Mouse (Mus musculus) lung, postnatal 0 days (tissue): Measurements from ENCODE around the gene 2700081O15Rik. TPM values are rescaled to one million over a fixed set of nuclear protein-coding genes. Genes with fewer than 3 reads are reported as not detected.
"Not testable (repeated sequence)": the region's sequence is repeated elsewhere in the genome, so short reads cannot be mapped to it uniquely, and the experiment has no call there.

Experiments used
- ATAC-seq: fragments of 200-750 bp; cut with Nextera tagmentation; 2 replicates; pipeline ENCODE4 v1.8.0; 2017; ENCODE audit warnings: moderate library complexity
- DNase-seq: peaks from one replicate; pipeline ENCODE4 v3.0.0-alpha.2; 2016; ENCODE audit warnings: low spot score
- H3K27ac ChIP-seq: fragments of 300-500 bp; sonication (generic); 2 replicates; pipeline ENCODE4 v1.5.1; 2014; ENCODE audit warnings: antibody characterized with exemption, mild to moderate bottlenecking, low read length, mixed read lengths
- H3K27me3 ChIP-seq: fragments of 300-500 bp; sonication (generic); replicated peaks from 2 replicates; pipeline ENCODE4 v1.6.1; 2014; ENCODE audit warnings: low read length, mixed read lengths; ENCODE audit not compliant: insufficient read depth
- H3K36me3 ChIP-seq: fragments of 300-500 bp; sonication (generic); 2 replicates; pipeline ENCODE4 v1.6.1; 2014; ENCODE audit warnings: low read length, mixed read lengths; ENCODE audit not compliant: insufficient read depth
- H3K4me1 ChIP-seq: fragments of 300-500 bp; sonication (generic); 2 replicates; pipeline ENCODE4 v1.6.1; 2014; ENCODE audit warnings: antibody characterized with exemption, low read depth, low read length, mixed read lengths; ENCODE audit not compliant: insufficient read depth
- H3K4me2 ChIP-seq: fragments of 300-500 bp; sonication (generic); replicated peaks from 2 replicates; pipeline ENCODE4 v1.6.1; 2014; ENCODE audit warnings: low read depth, mild to moderate bottlenecking, low read length, moderate library complexity, mixed read lengths
- H3K4me3 ChIP-seq: fragments of 300-500 bp; sonication (generic); 2 replicates; pipeline ENCODE4 v1.5.1; 2014; ENCODE audit warnings: low read depth, low read length
- H3K9ac ChIP-seq: fragments of 300-500 bp; sonication (generic); replicated peaks from 2 replicates; pipeline ENCODE4 v1.6.1; 2014; ENCODE audit warnings: low read depth, mild to moderate bottlenecking
- H3K9me3 ChIP-seq: fragments of 300-500 bp; sonication (generic); 2 replicates; pipeline ENCODE4 v1.6.1; 2016; ENCODE audit warnings: low read length, mixed read lengths
- CTCF ChIP-seq: IDR thresholded peaks from 2 replicates; pipeline ENCODE4 v1.5.1; 2016; ENCODE audit warnings: antibody characterized with exemption, mild to moderate bottlenecking
- EP300 ChIP-seq: IDR thresholded peaks from 2 replicates; pipeline ENCODE4 v1.6.1; 2016; ENCODE audit warnings: antibody characterized with exemption, mild to moderate bottlenecking, control low read depth
- WGBS: fragments of 180-500 bp; shearing (Covaris S2); extraction: QIAGEN DNeasy Blood & Tissue Kit; methylation state at CpG from one replicate; pipeline ENCODE4 v1.1.7; 2014; 5-methylcytosine and 5-hydroxymethylcytosine counted together
- polyA plus RNA-seq: library from polyadenylated mRNA; unstranded; fragments of >200 nt; fragmentation: Nextera tagmentation; extraction: Ambion mirVana; gene quantifications from 2 replicates; pipeline ENCODE4 v1.2.1, GENCODE M21; 2015

The 2700081O15Rik gene
- polyA plus RNA-seq, 1 experiment from 2014 or later: 4.4 TPM

- H3K4me3 ChIP-seq: peak within 1 kb of the TSS; percentile 92
- under 1% methylated on average over 36 of the region's 52 CpGs for WGBS
- peak within 1 kb of the TSS; percentile 92 for H3K9ac ChIP-seq
- no peaks in the 10 kb centered on the region for H3K36me3 ChIP-seq
- ATAC-seq (peak; percentile 100), DNase-seq (peak; percentile 96)
- H3K27me3 ChIP-seq: no peaks in the 10 kb centered on the region
- peaks cover 4% of the 10 kb centered on the region; the same call in 1 of the 2 replicates for H3K4me1 ChIP-seq
- H3K4me2 ChIP-seq: peak within 1 kb of the TSS; percentile 72
- TF ChIP-seq CTCF: no peak
- TF ChIP-seq EP300: no peak
- peak within 1 kb of the TSS; percentile 89 for H3K27ac ChIP-seq
- no peaks in the 10 kb centered on the region for H3K9me3 ChIP-seq
Measured at GRCm38 (mm10) chr19:7382903-7383865, 34.2 kb upstream of the 2700081O15Rik start, which contains the start of gene Spindoc. Spindoc (minus strand) TSS chr19:7382994.

DNA sequence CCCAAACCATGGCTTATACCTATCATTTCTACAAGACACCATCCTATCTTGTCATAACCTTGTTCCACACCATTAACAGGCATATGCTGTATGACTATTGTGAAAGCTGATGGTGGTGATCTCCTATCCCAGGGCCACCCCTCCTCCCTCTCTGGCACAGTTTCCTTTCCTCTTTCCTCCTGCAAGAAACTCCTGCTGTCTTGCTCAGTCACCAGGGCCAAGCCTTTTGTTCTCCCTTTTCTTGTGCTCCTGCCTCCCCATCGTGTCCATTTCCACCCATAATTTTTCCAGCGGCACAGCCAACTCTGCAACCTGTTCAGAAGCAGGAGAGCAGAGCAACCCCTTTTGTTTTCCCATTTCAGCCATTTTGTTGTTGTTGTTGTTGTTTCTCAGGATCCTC lies 31.4 kb upstream of the 2700081O15Rik start:
- Histone ChIP-seq H3K4me1 (peaks cover 4% of the 10 kb centered on the region; the same call in 1 of the 2 replicates), H3K36me3 (no peaks in the 10 kb centered on the region), H3K4me3 (no peak overlapping the region), H3K27me3 (no peaks in the 10 kb centered on the region), H3K9me3 (no peaks in the 10 kb centered on the region), H3K9ac (no peak overlapping the region), H3K4me2 (no peak overlapping the region), H3K27ac (no peak overlapping the region)
- ATAC-seq: no peak
- DNase-seq: no peak
- no peak for TF ChIP-seq CTCF
- TF ChIP-seq EP300: no peak
- whole genome bisulfite sequencing: 63% methylated on average over 2 of the region's 2 CpGs

- ATAC-seq: no peak
- no peak for TF ChIP-seq CTCF
- no peak for TF ChIP-seq EP300
- 71% methylated on average over 5 of the region's 6 CpGs for WGBS
Measured at GRCm38 (mm10) chr19:7388488-7388887, 28.9 kb upstream of the 2700081O15Rik start.

GRCm38 (mm10) chr19:7396867-7397826 lies 20.3 kb upstream of the 2700081O15Rik start:
- peak; percentile 57 for TF ChIP-seq CTCF
- WGBS: 53% methylated on average over 8 of the region's 10 CpGs
- H3K27me3 ChIP-seq, H3K4me3 ChIP-seq, H3K4me1 ChIP-seq, H3K9me3 ChIP-seq, H3K4me2 ChIP-seq, ATAC-seq, H3K27ac ChIP-seq, H3K9ac ChIP-seq, H3K36me3 ChIP-seq: not testable (repeated sequence)
- DNase-seq: peak; percentile 35

More at GRCm38 (mm10) chr19:7388488-7388887, 28.9 kb upstream of the 2700081O15Rik start:
- Histone ChIP-seq H3K27ac (no peak overlapping the region), H3K4me3 (no peak overlapping the region), H3K27me3 (no peaks in the 10 kb centered on the region), H3K4me1 (no peaks in the 10 kb centered on the region), H3K9me3 (no peaks in the 10 kb centered on the region), H3K4me2 (no peak overlapping the region), H3K36me3 (no peaks in the 10 kb centered on the region), H3K9ac (no peak overlapping the region)
- no peak for DNase-seq

- not testable (repeated sequence) for H3K9me3 ChIP-seq, H3K4me3 ChIP-seq, DNase-seq, H3K9ac ChIP-seq, H3K27ac ChIP-seq, ATAC-seq, H3K27me3 ChIP-seq, H3K4me2 ChIP-seq, H3K4me1 ChIP-seq, H3K36me3 ChIP-seq
- WGBS: 31% methylated on average over 24 of the region's 24 CpGs
Measured at GRCm38 (mm10) chr19:7398898-7399297, 18.5 kb upstream of the 2700081O15Rik start.

DNA sequence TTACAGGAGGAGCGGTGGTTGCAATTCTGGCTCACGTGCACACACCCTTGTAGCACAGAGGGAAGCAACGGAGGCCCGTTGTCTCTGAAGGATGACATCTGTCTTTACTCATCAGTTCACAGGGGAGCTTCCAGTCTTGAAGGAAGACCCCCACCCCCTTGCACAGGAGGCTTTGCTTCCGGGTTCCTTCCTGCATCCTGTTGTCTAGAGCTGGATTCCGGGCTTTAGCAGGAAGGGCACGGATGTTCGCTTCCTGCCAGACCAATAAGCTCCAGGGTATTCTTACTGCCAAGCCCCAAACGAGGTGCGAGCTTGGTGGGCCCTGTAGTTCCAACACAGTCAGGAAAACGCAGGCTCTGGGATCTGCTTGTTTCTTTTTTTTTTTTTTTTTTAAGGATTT lies 16.8 kb upstream of the 2700081O15Rik start:
- no peak overlapping the region for H3K4me2 ChIP-seq
- DNase-seq (peak; percentile 50), ATAC-seq (peak; percentile 73)
- TF ChIP-seq CTCF (no peak), EP300 (peak; percentile 50; the same call in 1 of the 2 replicates)
- no peak overlapping the region for H3K27ac ChIP-seq
- no peaks in the 10 kb centered on the region for H3K4me1 ChIP-seq
- H3K27me3 ChIP-seq: 0 out of 2 replicates have a peak, but pooled peaks cover 3% of the 10 kb centered on the region
- no peaks in the 10 kb centered on the region for H3K36me3 ChIP-seq
- H3K9ac ChIP-seq: no peak overlapping the region
- no peaks in the 10 kb centered on the region for H3K9me3 ChIP-seq
- no peak overlapping the region for H3K4me3 ChIP-seq
- 43% methylated on average over 11 of the region's 11 CpGs for WGBS
